Comparison of ENCODE assay signal across 8 mouse cellular contexts in genomic region chr10:76468203-76469162, GRCm38 (mm10). TPM values are rescaled to one million over a fixed set of nuclear protein-coding genes. Genes with fewer than 3 reads are reported as not detected.
DNase-seq lines count a peak whose midpoint lies in the region; ATAC-seq and TF ChIP-seq lines count a peak whose summit lies in the region.

Gene Mcm3ap, plus strand, starts transcription at chr10:76468927.
Gene Ybey, minus strand, starts transcription at chr10:76469114.

- H3K27me3 ChIP-seq in Patski, result no peaks in the 10 kb centered on the region
- no peaks in the 10 kb centered on the region for H3K27me3 ChIP-seq in hindbrain, embryonic 14.5 days (ENCODE audit: control insufficient read depth, insufficient read depth, low read length)

- no peaks in the 10 kb centered on the region for H3K9me3 ChIP-seq in hindbrain, embryonic 14.5 days (ENCODE audit: control insufficient read depth, low read length)

- peak within 1 kb of the TSS; percentile 91 for H3K9ac ChIP-seq in hindbrain, embryonic 14.5 days

- peaks cover 3% of the 10 kb centered on the region; the same call in 1 of the 2 replicates for H3K4me1 ChIP-seq in hindbrain, embryonic 14.5 days (replicated peaks; ENCODE audit: control insufficient read depth, insufficient read depth, low read length)

- WGBS in hindbrain, embryonic 14.5 days, result 2% methylated on average over 55 of the region's 55 CpGs

- in situ Hi-C loops in Patski (cut with MboI; ENCODE audit: low pct_unique_long_range_greater_than_20kb), result loop anchor here (5.0 kb wide), 2 partner anchors 61 to 264 kb away; no protein-coding TSS in a partner anchor

- peak within 1 kb of the TSS; percentile 86 for H3K27ac ChIP-seq in hindbrain, embryonic 14.5 days

- peaks cover 46% of the 10 kb centered on the region for H3K36me3 ChIP-seq in hindbrain, embryonic 14.5 days (replicated peaks; ENCODE audit: control insufficient read depth, insufficient read depth)

- ATAC-seq in Patski, result peak; percentile 74
- peak; percentile 99 for ATAC-seq in hindbrain, embryonic 14.5 days (ENCODE audit: low FRiP score)

- peak; percentile 39 for DNase-seq in Patski (ENCODE audit: low read depth, low spot score)
- peak; percentile 93 to 94 for DNase-seq in cerebellum, postnatal 14 days
- peak; percentile 82 for DNase-seq in frontal cortex, postnatal 25 days (ENCODE audit: low spot score in 2 of 2)
- peak; percentile 91 for DNase-seq in hindbrain, embryonic 14.5 days (ENCODE audit: low spot score)
- peak; percentile 88 for DNase-seq in layer of hippocampus, postnatal 36 days
- peak; percentile 87 for DNase-seq in lung, postnatal 36 days
- peak; percentile 96 for DNase-seq in retina, postnatal 1 day
- peak; percentile 78 to 85 for DNase-seq in urinary bladder, adult 18-20 months (ENCODE audit: low spot score in 2 of 2)

- no peak for TF ChIP-seq CTCF in Patski (IDR thresholded peaks at IDR 0.05)

- H3K4me3 ChIP-seq in hindbrain, embryonic 14.5 days (replicated peaks; ENCODE audit: low read length), result peak within 1 kb of the TSS; percentile 83

- POLR2A ChIA-PET in Patski (lab: Charles Lee), result interaction anchor here (0.7 kb wide), 1 partner anchor 552 kb away, joined by 4 read pairs; no protein-coding TSS in a partner anchor

- CTCF ChIA-PET in Patski (lab: Charles Lee), result no interaction called here

- peak within 1 kb of the TSS; percentile 76 for H3K4me2 ChIP-seq in hindbrain, embryonic 14.5 days (replicated peaks)

RNA-seq across cellular contexts. Expression of gene Mcm3ap, which starts in this region (rescaled TPM):
- polyA plus RNA-seq in Patski (2021), result 61.5 TPM
- polyA plus RNA-seq in hindbrain, embryonic 14.5 days (2014; fragmentation: Nextera tagmentation; extraction: Ambion mirVana), result 66.8 and 67.4 TPM in 2 replicates
- 10 to 100 TPM; 50.8 TPM for total RNA-seq in layer of hippocampus, postnatal 36 days (2021)

RNA-seq across cellular contexts. Expression of gene Ybey, which starts in this region (rescaled TPM):
- 2.6 TPM for polyA plus RNA-seq in Patski (2021)
- 5.1 and 5.3 TPM in 2 replicates for polyA plus RNA-seq in hindbrain, embryonic 14.5 days (2014; fragmentation: Nextera tagmentation; extraction: Ambion mirVana)
- total RNA-seq in layer of hippocampus, postnatal 36 days (2021), result 1 to 10 TPM; 4.4 to 5.1 TPM

Comparison
In these comparisons a context has a peak if more than half of its experiments do, and no peak if none do; other contexts are left out.
1. Peak in every context shown above with its lines: DNase-seq, ATAC-seq, H3K4me3 ChIP-seq and H3K27ac ChIP-seq.
2. DNase-seq: peak in every context shown above with its lines; median percentile 96 in retina, postnatal 1 day; 94 in cerebellum, postnatal 14 days; 91 in hindbrain, embryonic 14.5 days; 88 in layer of hippocampus, postnatal 36 days; 87 in lung, postnatal 36 days; 82 in frontal cortex, postnatal 25 days; 82 in urinary bladder, adult 18-20 months; 39 in Patski.